Mouse (Mus musculus) layer of hippocampus, postnatal 25 days (tissue): Measurements from ENCODE around the gene Rpia. TPM values are rescaled to one million over a fixed set of nuclear protein-coding genes. Genes with fewer than 3 reads are reported as not detected.

Experiments
- DNase-seq, 2 experiments: peaks; one replicate each; pipeline ENCODE4 v3.0.0; 2022; ENCODE audit warnings: mixed read lengths in 2 of 2, low spot score in 1 of 2; ENCODE audit errors: extremely low spot score in 1 of 2
- total RNA-seq, 2 experiments: library from RNA; stranded (reverse); gene quantifications; 2 replicates each; pipeline ENCODE4 v1.2.3; 2021

The Rpia gene
- total RNA-seq, 2 experiments from 2014 or later = 9.9 to 11.6 TPM

DNA sequence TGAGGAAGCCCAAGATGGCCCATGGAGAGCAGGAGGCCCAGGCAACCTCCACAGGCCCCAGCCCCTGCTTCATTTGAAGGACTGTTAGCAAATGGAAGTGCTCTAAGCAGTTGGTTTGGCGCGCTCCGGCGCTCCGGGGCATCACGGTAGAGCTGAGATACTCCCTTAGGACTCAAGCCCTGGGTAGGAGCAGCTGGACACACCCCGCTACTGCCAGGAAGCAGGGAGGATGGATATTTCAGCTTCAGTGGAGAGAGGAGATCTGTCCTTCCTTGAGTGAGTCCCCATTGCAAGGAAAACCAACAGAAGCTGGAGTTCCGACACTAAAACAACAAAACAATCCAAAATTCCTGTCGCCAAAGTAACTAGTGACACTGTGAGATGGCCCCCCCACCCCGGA, 37.2 kb downstream of the Rpia start:
- no peak for DNase-seq

GRCm38 (mm10) chr6:70752351-70752750, 39.7 kb downstream of the Rpia start:
- DNase-seq = peak in 1 of 2 experiments; percentile 48

DNA sequence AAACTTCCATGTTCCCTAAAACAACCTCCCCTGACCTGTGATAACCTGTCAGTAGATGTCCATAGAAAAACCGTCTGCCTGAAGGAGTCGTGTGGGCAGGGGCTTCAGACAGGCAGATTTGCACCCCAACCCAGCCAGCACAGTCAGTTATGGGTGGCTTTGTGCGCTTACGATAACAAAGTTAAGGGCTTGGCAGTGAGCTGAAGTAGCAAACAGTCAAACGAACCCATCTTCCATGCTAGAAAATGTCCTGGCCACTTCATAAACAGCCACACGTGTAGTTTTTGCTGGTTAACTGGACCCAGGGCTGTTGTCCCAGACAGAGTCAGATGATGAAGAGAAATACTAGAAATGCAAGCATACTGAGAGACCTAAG, 40.1 kb downstream of the Rpia start:
- DNase-seq = no peak

- DNase-seq = no peak
Measured at GRCm38 (mm10) chr6:70751251-70751897, 40.7 kb downstream of the Rpia start.

- no peak for DNase-seq
Measured at GRCm38 (mm10) chr6:70749750-70750149, 42.3 kb downstream of the Rpia start.

DNA sequence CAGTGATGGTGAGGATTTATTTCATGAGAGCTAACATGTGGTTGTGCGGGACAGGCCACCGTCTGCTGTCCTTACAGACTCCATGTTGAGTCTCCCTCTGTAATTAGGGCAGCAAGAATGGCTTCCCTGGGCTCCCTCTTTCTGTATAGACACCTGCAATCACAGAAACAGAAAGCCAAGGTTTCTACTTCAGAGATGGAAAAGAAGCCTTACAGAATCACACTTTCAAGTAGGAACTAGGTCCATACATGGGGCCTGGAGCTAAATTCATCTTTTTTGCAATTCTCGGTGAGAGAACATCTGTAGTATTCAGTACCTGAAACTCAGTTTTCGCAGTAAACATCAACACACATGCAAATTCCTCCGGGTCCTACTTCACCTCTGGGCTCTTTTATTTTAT, 44.3 kb downstream of the Rpia start:
- no peak for DNase-seq

- DNase-seq = no peak
Measured at GRCm38 (mm10) chr6:70743902-70744301, 48.1 kb downstream of the Rpia start.

- no peak for DNase-seq
Measured at GRCm38 (mm10) chr6:70742833-70743232, 49.2 kb downstream of the Rpia start.

DNA sequence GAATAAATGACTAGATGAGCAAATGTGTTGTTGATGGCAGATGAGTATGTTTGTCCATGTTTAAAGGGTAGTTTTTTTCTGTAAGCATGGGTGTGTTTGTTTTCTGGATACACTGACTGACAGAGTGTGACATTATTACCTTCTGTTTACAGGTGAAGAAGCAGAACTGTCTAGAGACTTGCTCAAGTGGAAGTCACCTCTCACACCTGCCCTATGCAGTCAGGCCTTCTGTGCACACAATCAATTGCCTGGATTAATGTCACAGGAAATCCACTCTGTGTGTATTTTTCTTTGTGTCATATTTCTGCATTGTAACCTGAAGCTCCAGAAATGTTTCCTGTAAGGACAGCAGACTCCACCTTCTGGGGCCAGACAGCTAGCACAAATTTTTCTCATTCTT, 51.5 kb downstream of the Rpia start:
- no peak for DNase-seq

DNA sequence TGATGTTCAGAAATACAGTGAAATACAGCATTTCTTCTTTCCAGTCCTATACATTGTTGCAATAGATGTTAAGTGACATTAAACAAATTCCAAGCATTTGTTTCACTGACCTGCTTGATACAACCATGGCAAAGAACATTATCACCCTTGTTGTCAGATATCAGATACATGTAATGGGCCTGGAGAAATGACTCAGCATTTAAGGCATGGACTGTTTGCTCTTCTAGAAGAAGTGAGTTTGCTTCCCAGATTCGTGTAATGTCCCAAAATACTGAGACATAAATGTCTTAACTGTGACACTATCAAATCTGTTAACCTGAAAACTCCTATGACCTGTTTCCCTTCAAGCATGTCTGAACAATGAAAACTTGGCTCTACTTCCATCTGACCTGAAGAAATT, 52.6 kb downstream of the Rpia start:
- DNase-seq = no peak

- DNase-seq = no peak
Measured at GRCm38 (mm10) chr6:70735528-70735927, 56.5 kb downstream of the Rpia start.

DNA sequence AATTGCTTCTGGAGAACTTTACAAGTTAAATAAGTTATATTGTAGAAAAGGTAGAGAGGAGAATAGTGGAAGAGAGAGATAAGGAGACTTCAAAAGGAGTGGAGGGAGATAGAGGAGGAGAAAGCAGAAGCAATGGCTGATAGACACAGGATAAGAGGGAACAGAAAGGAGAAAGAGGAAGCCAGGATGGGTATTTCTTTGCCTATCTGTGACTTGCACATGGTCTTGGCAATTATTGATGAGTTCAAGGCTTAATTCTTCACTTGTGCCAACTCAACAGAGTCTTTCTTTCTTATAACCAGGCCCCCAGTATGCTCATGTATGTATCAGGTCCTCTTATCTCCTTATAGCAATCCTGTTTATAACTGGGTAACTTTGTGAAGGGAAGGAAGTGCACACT, 61.2 kb downstream of the Rpia start:
- DNase-seq = no peak

- no peak for DNase-seq
Measured at GRCm38 (mm10) chr6:70729125-70729524, 62.9 kb downstream of the Rpia start.

GRCm38 (mm10) chr6:70727094-70727721, 64.8 kb downstream of the Rpia start:
- no peak for DNase-seq

DNA sequence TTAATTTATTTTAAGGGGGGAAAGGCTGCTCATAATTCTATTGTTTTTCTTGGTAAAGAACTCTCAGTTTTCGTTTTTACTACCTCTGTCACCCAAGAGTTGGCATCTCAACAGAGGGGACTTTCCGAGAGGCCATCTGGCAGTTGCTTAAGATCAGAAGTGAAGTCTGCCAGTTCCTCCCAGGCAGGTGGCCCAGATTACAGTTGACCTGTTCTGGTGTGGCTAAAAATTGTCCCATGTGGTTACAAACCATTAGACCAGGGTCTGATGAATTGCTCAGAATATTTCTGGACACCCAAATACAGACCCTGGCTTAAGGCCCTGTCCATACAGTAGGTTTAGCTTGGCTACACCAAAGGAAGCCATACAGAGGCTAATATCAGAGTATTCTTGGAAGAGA, 66.4 kb downstream of the Rpia start:
- no peak for DNase-seq

GRCm38 (mm10) chr6:70724722-70725121, 67.3 kb downstream of the Rpia start:
- DNase-seq = no peak

DNA sequence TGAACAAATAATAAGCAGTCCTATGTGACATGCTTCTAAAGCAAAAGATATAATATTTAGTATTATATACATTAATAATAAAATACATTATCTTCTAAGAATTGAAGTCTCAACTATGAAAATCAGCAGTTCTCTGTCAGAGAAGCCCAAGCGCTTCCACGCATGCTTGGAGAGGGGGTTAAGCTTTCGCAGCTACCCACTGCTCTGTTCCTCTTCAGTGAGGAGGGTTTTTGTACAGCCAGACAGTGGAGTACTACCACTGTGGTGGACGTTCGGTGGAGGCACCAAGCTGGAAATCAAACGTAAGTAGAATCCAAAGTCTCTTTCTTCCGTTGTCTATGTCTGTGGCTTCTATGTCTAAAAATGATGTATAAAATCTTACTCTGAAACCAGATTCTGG, 69.7 kb downstream of the Rpia start:
- DNase-seq = no peak

GRCm38 (mm10) chr6:70718760-70719159, 73.3 kb downstream of the Rpia start:
- no peak for DNase-seq

DNA sequence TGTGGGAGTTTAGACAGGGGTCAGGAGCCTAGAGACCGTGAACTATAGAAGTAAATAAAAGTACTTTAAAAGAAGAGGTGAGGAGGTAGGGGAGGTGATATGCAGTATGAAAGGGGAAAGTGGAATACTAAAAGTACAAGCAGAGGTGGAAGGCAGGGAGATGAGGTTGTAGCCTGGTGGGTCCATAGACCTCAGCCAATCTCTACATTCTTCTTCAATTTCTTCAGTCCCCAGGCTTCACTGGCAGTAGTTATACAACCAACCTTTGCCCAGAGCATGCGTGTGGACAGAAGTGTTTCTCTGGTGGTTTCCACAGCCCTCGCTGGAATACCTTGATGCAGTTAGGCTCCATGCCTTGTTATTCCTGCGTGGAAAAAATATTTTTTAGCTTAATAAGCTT, 73.9 kb downstream of the Rpia start:
- DNase-seq = no peak

DNA sequence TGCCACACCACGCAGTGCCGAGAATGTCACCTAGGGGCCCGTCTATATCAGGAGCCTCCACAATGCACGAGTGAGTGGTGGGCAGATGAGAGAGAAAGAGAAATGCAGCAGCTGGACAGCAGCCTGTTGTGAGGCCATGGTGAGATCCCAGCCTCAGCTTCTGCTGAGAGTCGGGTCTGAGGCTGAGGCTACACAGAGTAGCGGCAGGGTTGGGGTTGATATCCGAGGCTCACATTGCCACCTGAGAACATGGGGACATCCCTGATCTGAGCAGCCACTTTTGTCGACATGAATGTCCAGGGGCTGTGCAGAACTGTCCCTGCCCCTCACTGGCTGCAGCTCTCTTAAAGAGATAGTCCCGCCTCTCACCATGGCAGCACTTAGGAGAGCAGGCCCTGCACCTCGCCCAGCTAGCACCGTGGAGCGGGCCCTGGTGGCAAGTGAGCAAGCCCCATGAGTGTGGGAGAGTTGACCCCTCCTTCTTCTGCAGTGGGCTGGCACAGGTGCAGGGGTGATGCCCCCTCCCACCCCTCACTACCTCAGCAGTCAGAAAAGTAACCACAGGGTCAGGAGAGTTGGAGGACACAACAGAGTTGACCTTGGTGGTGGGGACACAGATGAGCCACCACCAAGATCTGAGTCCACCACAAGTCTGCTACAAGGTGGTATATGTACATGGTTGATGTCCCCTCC, 75.2 kb downstream of the Rpia start:
- DNase-seq = no peak
